Mouse (Mus musculus): Measurements from ENCODE around the gene Rnf130. TPM values are rescaled to one million over a fixed set of nuclear protein-coding genes. Genes with fewer than 3 reads are reported as not detected.

The Rnf130 gene
- polyA plus RNA-seq, 1 experiment from 2014 or later, result 77.5 TPM

DNA sequence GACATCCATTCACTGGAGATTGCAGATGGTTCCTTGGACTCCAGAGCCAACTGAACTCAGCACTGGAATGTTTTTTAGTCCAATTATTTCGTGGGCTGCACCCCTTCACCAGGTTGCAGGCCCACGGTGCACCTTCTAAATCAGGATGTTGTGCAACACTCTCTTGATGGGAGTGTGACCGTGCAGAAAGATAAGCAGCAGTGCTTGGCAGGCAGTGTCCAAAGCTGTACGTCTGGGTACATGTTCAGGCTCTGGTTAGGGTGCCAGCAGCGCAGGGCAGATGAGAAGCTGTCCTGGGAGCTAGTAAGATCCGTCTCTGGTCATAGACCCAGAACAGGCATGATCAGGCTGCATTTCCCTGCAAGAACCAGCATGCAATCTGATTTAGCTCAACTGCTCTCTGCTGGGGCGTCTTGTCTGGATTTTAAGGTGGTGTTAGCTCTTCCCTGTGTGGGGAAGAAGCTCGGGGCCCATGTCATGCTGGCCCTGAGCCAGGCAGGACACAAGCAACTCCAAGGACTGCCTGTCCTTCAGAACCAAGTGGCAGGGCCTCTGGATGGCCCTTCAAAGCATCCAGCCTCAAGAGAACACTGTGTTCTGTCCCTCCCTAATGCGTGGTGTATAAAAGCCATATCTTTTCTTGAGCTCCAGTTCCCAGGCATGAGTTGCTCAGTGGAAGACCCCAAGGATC, 122.3 kb downstream of the Rnf130 start:
- Histone ChIP-seq H3K9me3 (ENCODE audit: low read length) (no peaks in the 10 kb centered on the region), H3K36me3 (ENCODE audit: insufficient read depth, low read length) (peaks cover 61% of the 10 kb centered on the region), H3K4me2 (replicated peaks; ENCODE audit: low read depth, low read length) (no peak overlapping the region), H3K4me1 (ENCODE audit: insufficient read depth, low read depth, low read length) (peaks cover 5% of the 10 kb centered on the region; the same call in 1 of the 2 replicates), H3K27ac (ENCODE audit: low read length) (peak overlapping the region; percentile 32; the same call in 1 of the 2 replicates), H3K4me3 (ENCODE audit: low read depth, low read length) (no peak overlapping the region), H3K27me3 (replicated peaks; ENCODE audit: insufficient read depth, low read length) (no peaks in the 10 kb centered on the region), H3K9ac (replicated peaks; ENCODE audit: low read depth) (no peak overlapping the region)
- DNase-seq (ENCODE audit: low spot score) (peak; percentile 54), ATAC-seq (peak; percentile 69)
- TF ChIP-seq CTCF (IDR thresholded peaks at IDR 0.05) (no peak), EP300 (IDR thresholded peaks at IDR 0.05) (peak; percentile 49; the same call in 1 of the 2 replicates)
- WGBS, result 41% methylated on average over 9 of the region's 9 CpGs

- no peak overlapping the region for H3K4me2 ChIP-seq (replicated peaks; ENCODE audit: low read depth, low read length)
- H3K4me3 ChIP-seq (ENCODE audit: low read depth, low read length), result no peak overlapping the region
- no peak for ATAC-seq
- 0 out of 2 replicates have a peak overlapping the region, but pooled peaks have one; percentile 32 for H3K27ac ChIP-seq (ENCODE audit: low read length)
- no peak for TF ChIP-seq EP300 (IDR thresholded peaks at IDR 0.05)
- TF ChIP-seq CTCF (IDR thresholded peaks at IDR 0.05), result no peak
- H3K9me3 ChIP-seq (ENCODE audit: low read length), result no peaks in the 10 kb centered on the region
- no peak overlapping the region for H3K9ac ChIP-seq (replicated peaks; ENCODE audit: low read depth)
- H3K27me3 ChIP-seq (replicated peaks; ENCODE audit: insufficient read depth, low read length), result no peaks in the 10 kb centered on the region
- 95% methylated on average over 11 of the region's 11 CpGs for WGBS
- peaks cover 60% of the 10 kb centered on the region for H3K36me3 ChIP-seq (ENCODE audit: insufficient read depth, low read length)
- peaks cover 5% of the 10 kb centered on the region; the same call in 1 of the 2 replicates for H3K4me1 ChIP-seq (ENCODE audit: insufficient read depth, low read depth, low read length)
- no peak for DNase-seq (ENCODE audit: low spot score)
Observed at GRCm38 (mm10) chr11:50147958-50148476, 122.9 kb downstream of the Rnf130 start.

GRCm38 (mm10) chr11:50149200-50149599, 124.1 kb downstream of the Rnf130 start:
- H3K4me3 ChIP-seq (ENCODE audit: low read depth, low read length), result no peak overlapping the region
- H3K27me3 ChIP-seq (replicated peaks; ENCODE audit: insufficient read depth, low read length), result no peaks in the 10 kb centered on the region
- H3K4me1 ChIP-seq (ENCODE audit: insufficient read depth, low read depth, low read length), result peaks cover 5% of the 10 kb centered on the region; the same call in 1 of the 2 replicates
- WGBS, result 51% methylated on average over 7 of the region's 7 CpGs
- peak; percentile 75 for ATAC-seq
- no peak overlapping the region for H3K4me2 ChIP-seq (replicated peaks; ENCODE audit: low read depth, low read length)
- peaks cover 56% of the 10 kb centered on the region for H3K36me3 ChIP-seq (ENCODE audit: insufficient read depth, low read length)
- peak; percentile 53 for DNase-seq (ENCODE audit: low spot score)
- TF ChIP-seq CTCF (IDR thresholded peaks at IDR 0.05) (peak; percentile 24; the same call in 1 of the 2 replicates), EP300 (IDR thresholded peaks at IDR 0.05) (no peak)
- H3K27ac ChIP-seq (ENCODE audit: low read length), result no peak overlapping the region
- no peak overlapping the region for H3K9ac ChIP-seq (replicated peaks; ENCODE audit: low read depth)
- H3K9me3 ChIP-seq (ENCODE audit: low read length), result no peaks in the 10 kb centered on the region

DNA sequence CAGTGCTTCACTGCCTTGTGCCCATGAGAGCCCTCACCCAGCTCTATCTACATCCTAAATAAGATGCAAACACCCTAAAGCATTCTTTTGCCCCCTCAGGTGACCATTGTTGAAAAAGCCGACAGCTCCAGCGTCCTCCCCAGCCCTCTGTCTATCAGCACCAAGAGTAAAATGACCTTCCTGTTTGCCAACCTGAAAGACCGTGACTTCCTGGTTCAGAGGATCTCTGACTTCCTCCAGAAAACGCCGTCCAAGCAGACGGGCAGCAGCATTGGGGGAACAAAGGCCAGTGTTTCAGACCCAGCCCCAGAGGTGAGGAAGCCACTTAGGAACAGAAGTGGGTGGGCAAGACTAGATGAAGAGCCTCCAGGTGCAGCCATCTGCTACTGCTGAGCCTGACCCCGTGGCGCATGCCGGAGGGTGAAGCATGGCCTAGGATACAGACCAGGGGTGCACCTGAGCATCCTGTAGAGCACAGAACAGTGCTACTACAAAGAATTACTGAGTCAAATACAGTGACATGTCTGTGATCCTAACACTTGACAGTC, 124.5 kb downstream of the Rnf130 start:
- ATAC-seq (no peak), DNase-seq (ENCODE audit: low spot score) (no peak)
- Histone ChIP-seq H3K4me3 (ENCODE audit: low read depth, low read length) (no peak overlapping the region), H3K27ac (ENCODE audit: low read length) (no peak overlapping the region), H3K9me3 (ENCODE audit: low read length) (no peaks in the 10 kb centered on the region), H3K36me3 (ENCODE audit: insufficient read depth, low read length) (peaks cover 56% of the 10 kb centered on the region), H3K4me2 (replicated peaks; ENCODE audit: low read depth, low read length) (no peak overlapping the region), H3K27me3 (replicated peaks; ENCODE audit: insufficient read depth, low read length) (no peaks in the 10 kb centered on the region), H3K4me1 (ENCODE audit: insufficient read depth, low read depth, low read length) (peaks cover 5% of the 10 kb centered on the region; the same call in 1 of the 2 replicates), H3K9ac (replicated peaks; ENCODE audit: low read depth) (no peak overlapping the region)
- TF ChIP-seq EP300 (IDR thresholded peaks at IDR 0.05), result no peak
- TF ChIP-seq CTCF (IDR thresholded peaks at IDR 0.05), result no peak
- 55% methylated on average over 9 of the region's 9 CpGs for WGBS

GRCm38 (mm10) chr11:50151374-50151773, 126.2 kb downstream of the Rnf130 start:
- TF ChIP-seq EP300 (IDR thresholded peaks at IDR 0.05) (no peak), CTCF (IDR thresholded peaks at IDR 0.05) (no peak)
- H3K36me3 ChIP-seq (ENCODE audit: insufficient read depth, low read length), result peaks cover 50% of the 10 kb centered on the region
- no peak overlapping the region for H3K4me3 ChIP-seq (ENCODE audit: low read depth, low read length)
- H3K4me2 ChIP-seq (replicated peaks; ENCODE audit: low read depth, low read length), result no peak overlapping the region
- H3K27ac ChIP-seq (ENCODE audit: low read length), result no peak overlapping the region
- DNase-seq (ENCODE audit: low spot score) (no peak), ATAC-seq (no peak)
- 89% methylated on average over 3 of the region's 3 CpGs for WGBS
- no peaks in the 10 kb centered on the region for H3K27me3 ChIP-seq (replicated peaks; ENCODE audit: insufficient read depth, low read length)
- no peaks in the 10 kb centered on the region for H3K9me3 ChIP-seq (ENCODE audit: low read length)
- H3K9ac ChIP-seq (replicated peaks; ENCODE audit: low read depth), result no peak overlapping the region
- peaks cover 5% of the 10 kb centered on the region; the same call in 1 of the 2 replicates for H3K4me1 ChIP-seq (ENCODE audit: insufficient read depth, low read depth, low read length)

DNA sequence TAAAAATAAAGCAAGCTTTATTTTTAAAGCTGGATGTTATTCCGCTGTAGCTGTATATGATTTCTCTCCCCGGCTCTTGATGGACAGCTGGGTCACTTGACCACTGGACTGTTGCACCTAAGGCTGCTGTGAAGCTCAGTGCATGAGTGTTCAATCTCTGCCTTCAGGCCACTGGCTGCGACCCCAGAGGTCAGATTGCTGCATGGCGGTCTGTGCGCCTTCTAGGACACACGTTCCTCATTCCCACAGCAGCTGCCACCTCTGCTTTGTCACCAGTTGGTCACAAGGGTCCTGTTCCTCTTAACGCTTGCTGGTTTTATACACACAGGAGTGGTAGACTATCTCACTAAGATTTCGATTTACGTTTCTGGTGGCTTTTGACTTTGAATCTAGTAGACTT, 129.0 kb downstream of the Rnf130 start:
- DNase-seq (ENCODE audit: low spot score), result peak; percentile 40
- 67% methylated on average over 9 of the region's 9 CpGs for WGBS
- Histone ChIP-seq H3K9me3 (ENCODE audit: low read length) (no peaks in the 10 kb centered on the region), H3K4me1 (ENCODE audit: insufficient read depth, low read depth, low read length) (no peaks in the 10 kb centered on the region), H3K4me2 (replicated peaks; ENCODE audit: low read depth, low read length) (no peak overlapping the region), H3K4me3 (ENCODE audit: low read depth, low read length) (no peak overlapping the region), H3K36me3 (ENCODE audit: insufficient read depth, low read length) (peaks cover 67% of the 10 kb centered on the region), H3K27ac (ENCODE audit: low read length) (no peak overlapping the region), H3K27me3 (replicated peaks; ENCODE audit: insufficient read depth, low read length) (no peaks in the 10 kb centered on the region), H3K9ac (replicated peaks; ENCODE audit: low read depth) (no peak overlapping the region)
- peak; percentile 18; the same call in 1 of the 2 replicates for ATAC-seq
- TF ChIP-seq CTCF (IDR thresholded peaks at IDR 0.05), result no peak
- TF ChIP-seq EP300 (IDR thresholded peaks at IDR 0.05), result no peak

MicroRNA genes within 50 kb of the gene (microRNA counts, 519-probe panel; counts per million panel counts)
- 3,135 counts per million, percentile 16 among the panel's probes with 10 or more counts for microRNA mmu-miR-340-3p
- microRNA mmu-miR-340-5p, result 5,144 counts per million, percentile 62 among the panel's probes with 10 or more counts

Small RNAs within 50 kb of the gene (microRNA-seq; reads per million reads assigned to microRNA genes)
- gene Mir340, result 163 reads per million, percentile 54 among the genes with 10 or more reads in this experiment

Other genes starting within 250 kb of the Rnf130 start
- gene Gfpt2, start 231.2 kb upstream of the Rnf130 start, polyA plus RNA-seq (2015; fragmentation: Nextera tagmentation; extraction: Ambion mirVana), result 3.9 and 4.5 TPM in 2 replicates
- gene Mapk9, start 178.6 kb upstream of the Rnf130 start, polyA plus RNA-seq (2015; fragmentation: Nextera tagmentation; extraction: Ambion mirVana), result 30.2 and 32.3 TPM in 2 replicates
- gene Rasgef1c, start 123.5 kb upstream of the Rnf130 start, polyA plus RNA-seq (2015; fragmentation: Nextera tagmentation; extraction: Ambion mirVana), result not detected in 2 replicates
- gene Tbc1d9b, start 106.0 kb downstream of the Rnf130 start, polyA plus RNA-seq (2015; fragmentation: Nextera tagmentation; extraction: Ambion mirVana), result 26.1 and 27.4 TPM in 2 replicates
- 6.9 and 9.0 TPM in 2 replicates for gene Mrnip, start 149.1 kb downstream of the Rnf130 start, polyA plus RNA-seq (2015; fragmentation: Nextera tagmentation; extraction: Ambion mirVana)
- gene Sqstm1, start 185.5 kb downstream of the Rnf130 start, polyA plus RNA-seq (2015; fragmentation: Nextera tagmentation; extraction: Ambion mirVana), result 405 and 426 TPM in 2 replicates
- 43.4 and 44.4 TPM in 2 replicates for gene Mgat4b, start 185.5 kb downstream of the Rnf130 start, polyA plus RNA-seq (2015; fragmentation: Nextera tagmentation; extraction: Ambion mirVana)
- gene Ltc4s, start 213.3 kb downstream of the Rnf130 start, polyA plus RNA-seq (2015; fragmentation: Nextera tagmentation; extraction: Ambion mirVana), result 21.8 and 21.9 TPM in 2 replicates

All from lung, postnatal 0 days (tissue).